13 mouse cellular contexts compared by ENCODE assay signal in genomic region chr1:71896141-71896725, GRCm38 (mm10).
DNase-seq lines count a peak whose midpoint lies in the region; ATAC-seq lines count a peak whose summit lies in the region.
"Had no signal": no experiment of that assay in that cellular context is flagged by ENCODE, and none has a peak within 500 bp of the region (broad histone marks: within the 10 kb centered on the region; RNA-seq: fewer than 3 reads in every experiment).

No protein-coding gene starts in this region.

- no peak overlapping the region for H3K27ac ChIP-seq in kidney, embryonic 16.5 days (ENCODE audit: low read length)
- H3K27ac ChIP-seq in kidney, embryonic 15.5 days = no peak overlapping the region
- 0 out of 2 replicates have a peak overlapping the region, but pooled peaks have one; percentile 12 for H3K27ac ChIP-seq in heart, embryonic 13.5 days (replicated peaks)
- H3K27ac ChIP-seq in intestine, embryonic 15.5 days = no peak overlapping the region
- H3K27ac ChIP-seq: lung, embryonic 15.5 days had no signal

- H3K9ac ChIP-seq in kidney, embryonic 16.5 days (replicated peaks; ENCODE audit: low read length) = 0 out of 2 replicates have a peak overlapping the region, but pooled peaks have one; percentile 16
- H3K9ac ChIP-seq in kidney, embryonic 15.5 days = no peak overlapping the region
- H3K9ac ChIP-seq in heart, embryonic 13.5 days = no peak overlapping the region
- no peak overlapping the region for H3K9ac ChIP-seq in intestine, embryonic 15.5 days
- H3K9ac ChIP-seq: lung, embryonic 15.5 days had no signal

- no peaks in the 10 kb centered on the region for H3K9me3 ChIP-seq in kidney, embryonic 16.5 days (ENCODE audit: low read length)
- no peaks in the 10 kb centered on the region for H3K9me3 ChIP-seq in kidney, embryonic 15.5 days (replicated peaks)
- H3K9me3 ChIP-seq in heart, embryonic 13.5 days = no peaks in the 10 kb centered on the region
- H3K9me3 ChIP-seq in intestine, embryonic 15.5 days = no peaks in the 10 kb centered on the region
- H3K9me3 ChIP-seq: lung, embryonic 15.5 days had no signal

- H3K36me3 ChIP-seq in kidney, embryonic 16.5 days (ENCODE audit: insufficient read depth, low read length) = no peaks in the 10 kb centered on the region
- no peaks in the 10 kb centered on the region for H3K36me3 ChIP-seq in kidney, embryonic 15.5 days
- H3K36me3 ChIP-seq in heart, embryonic 13.5 days = no peaks in the 10 kb centered on the region
- H3K36me3 ChIP-seq in intestine, embryonic 15.5 days = no peaks in the 10 kb centered on the region
- H3K36me3 ChIP-seq: lung, embryonic 15.5 days had no signal

- 40% methylated on average over 11 of the region's 11 CpGs for WGBS in kidney, embryonic 16.5 days
- WGBS in kidney, embryonic 15.5 days = 44% methylated on average over 11 of the region's 11 CpGs
- WGBS in heart, embryonic 13.5 days = 59% methylated on average over 11 of the region's 11 CpGs
- WGBS in intestine, embryonic 15.5 days = 67% methylated on average over 11 of the region's 11 CpGs

- H3K4me3 ChIP-seq in kidney, embryonic 16.5 days (ENCODE audit: low read length) = no peak overlapping the region
- no peak overlapping the region for H3K4me3 ChIP-seq in kidney, embryonic 15.5 days (replicated peaks)
- no peak overlapping the region for H3K4me3 ChIP-seq in heart, embryonic 13.5 days
- no peak overlapping the region for H3K4me3 ChIP-seq in intestine, embryonic 15.5 days (replicated peaks)
- H3K4me3 ChIP-seq: lung, embryonic 15.5 days; myocyte had no signal

- H3K4me1 ChIP-seq in kidney, embryonic 16.5 days (ENCODE audit: insufficient read depth, low read length) = peaks cover 15% of the 10 kb centered on the region
- peaks cover 15% of the 10 kb centered on the region; the same call in 1 of the 2 replicates for H3K4me1 ChIP-seq in kidney, embryonic 15.5 days
- H3K4me1 ChIP-seq in heart, embryonic 13.5 days = peaks cover 45% of the 10 kb centered on the region
- 0 out of 2 replicates have a peak, but pooled peaks cover 7% of the 10 kb centered on the region for H3K4me1 ChIP-seq in intestine, embryonic 15.5 days (replicated peaks)

- DNase-seq in adrenal gland, adult 2 months = peak; percentile 10
- DNase-seq in adrenal gland, postnatal 10 days = no peak
- DNase-seq in skeletal muscle tissue, adult 2 months (ENCODE audit: low read depth, low spot score) = peak; percentile 47
- no peak for DNase-seq in layer of hippocampus, postnatal 14 days (ENCODE audit: low spot score in 2 of 2)
- DNase-seq: adrenal gland, postnatal 36 days; cerebellum, adult 11-12 months; liver had no signal

- ATAC-seq in kidney, embryonic 16.5 days (ENCODE audit: low FRiP score, low TSS enrichment) = no peak
- no peak for ATAC-seq in kidney, embryonic 15.5 days (replicated peaks; ENCODE audit: low FRiP score)
- ATAC-seq in heart, embryonic 13.5 days (ENCODE audit: extremely low read depth, insufficient number of reproducible peaks, low FRiP score, low TSS enrichment) = no peak
- no peak for ATAC-seq in intestine, embryonic 15.5 days

- no peaks in the 10 kb centered on the region for H3K27me3 ChIP-seq in kidney, embryonic 16.5 days (ENCODE audit: insufficient read depth, low read length)
- H3K27me3 ChIP-seq in kidney, embryonic 15.5 days = no peaks in the 10 kb centered on the region
- H3K27me3 ChIP-seq in heart, embryonic 13.5 days (replicated peaks) = no peaks in the 10 kb centered on the region
- H3K27me3 ChIP-seq in intestine, embryonic 15.5 days (replicated peaks) = no peaks in the 10 kb centered on the region
- H3K27me3 ChIP-seq: lung, embryonic 15.5 days had no signal

- no peak overlapping the region for H3K4me2 ChIP-seq in kidney, embryonic 16.5 days (replicated peaks; ENCODE audit: low read depth, low read length)
- no peak overlapping the region for H3K4me2 ChIP-seq in kidney, embryonic 15.5 days
- H3K4me2 ChIP-seq in heart, embryonic 13.5 days = no peak overlapping the region
- no peak overlapping the region for H3K4me2 ChIP-seq in intestine, embryonic 15.5 days (replicated peaks)
- H3K4me2 ChIP-seq: lung, embryonic 15.5 days had no signal

Comparison
In these comparisons a context has a peak if more than half of its experiments do, and no peak if none do; other contexts are left out.
1. DNase-seq: peak in adrenal gland, adult 2 months (single experiment) and skeletal muscle tissue, adult 2 months (single experiment); none in adrenal gland, postnatal 10 days (single experiment) and layer of hippocampus, postnatal 14 days (0 of 2).